Mouse (Mus musculus) skeletal muscle tissue, adult 2 months (tissue): ENCODE measurements around the gene Wars.

Experiments used
- DNase-seq: peaks from one replicate; pipeline ENCODE4 v3.0.0-alpha.2; 2012; ENCODE audit warnings: low read depth, low spot score

Wars gene

DNA sequence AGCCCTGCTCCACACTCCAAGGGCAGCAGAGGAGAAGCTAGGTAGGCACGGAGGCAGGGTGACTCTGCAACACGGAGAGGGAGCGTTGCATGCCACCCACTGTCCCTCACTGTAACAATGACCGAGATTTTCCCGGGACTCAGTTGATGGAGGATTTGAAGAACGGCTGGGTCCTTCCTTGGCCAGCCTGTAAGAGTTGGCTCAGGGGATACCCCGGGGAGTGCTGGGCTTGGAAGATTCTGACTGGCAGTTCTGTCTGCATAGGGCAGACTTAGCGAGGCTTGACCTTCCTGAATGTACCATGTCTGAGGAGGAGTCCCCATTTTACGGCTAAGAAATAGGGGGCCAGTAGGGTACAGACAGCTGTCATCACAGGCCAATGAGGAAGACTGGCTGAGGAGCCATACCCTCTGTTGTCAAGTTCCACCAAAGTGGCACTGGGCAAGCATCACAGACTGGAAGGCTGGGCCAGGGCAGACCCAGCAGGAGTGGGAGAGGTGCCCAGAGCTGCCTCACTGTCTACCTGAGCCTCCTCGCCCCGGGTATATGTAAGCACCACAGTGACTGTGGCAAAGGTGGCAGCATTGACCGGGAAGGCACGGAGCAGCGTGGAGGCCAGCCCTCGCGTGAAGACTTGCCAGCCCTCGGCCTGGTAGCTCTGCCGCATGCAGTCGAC, 67.6 kb downstream of the Wars start:
- DNase-seq, result no peak

DNA sequence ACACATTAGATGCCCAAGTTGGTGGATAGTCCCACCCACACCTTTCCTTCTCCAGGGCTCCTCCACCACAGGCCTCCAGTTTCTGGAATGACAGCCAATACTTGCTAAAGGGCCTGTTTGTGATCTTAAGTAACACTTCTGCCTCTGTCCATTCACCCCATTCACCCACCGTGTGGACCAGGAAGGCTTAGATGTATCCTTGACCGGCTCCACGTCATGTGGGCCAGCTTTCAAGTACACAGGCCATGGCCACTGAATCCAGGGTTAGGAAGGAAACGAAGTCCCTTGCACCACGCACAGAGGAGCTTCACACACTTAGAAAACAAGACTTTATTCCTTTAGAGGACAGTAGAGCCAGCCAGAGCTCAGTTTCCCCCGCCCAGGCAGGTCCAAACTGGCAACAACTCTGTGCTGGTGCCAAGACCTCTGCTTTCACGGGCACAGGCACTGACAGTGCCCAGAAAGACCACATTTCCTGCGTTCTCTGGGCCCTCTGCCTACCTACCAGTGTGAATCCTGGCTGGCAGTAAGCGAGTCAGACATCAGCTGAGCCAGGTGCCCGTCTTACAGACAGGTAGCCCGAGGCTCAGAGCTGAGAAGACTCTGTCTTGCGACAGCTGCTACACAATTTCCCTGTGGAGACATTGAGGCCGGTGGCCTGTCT, 68.3 kb downstream of the Wars start:
- no peak for DNase-seq

DNA sequence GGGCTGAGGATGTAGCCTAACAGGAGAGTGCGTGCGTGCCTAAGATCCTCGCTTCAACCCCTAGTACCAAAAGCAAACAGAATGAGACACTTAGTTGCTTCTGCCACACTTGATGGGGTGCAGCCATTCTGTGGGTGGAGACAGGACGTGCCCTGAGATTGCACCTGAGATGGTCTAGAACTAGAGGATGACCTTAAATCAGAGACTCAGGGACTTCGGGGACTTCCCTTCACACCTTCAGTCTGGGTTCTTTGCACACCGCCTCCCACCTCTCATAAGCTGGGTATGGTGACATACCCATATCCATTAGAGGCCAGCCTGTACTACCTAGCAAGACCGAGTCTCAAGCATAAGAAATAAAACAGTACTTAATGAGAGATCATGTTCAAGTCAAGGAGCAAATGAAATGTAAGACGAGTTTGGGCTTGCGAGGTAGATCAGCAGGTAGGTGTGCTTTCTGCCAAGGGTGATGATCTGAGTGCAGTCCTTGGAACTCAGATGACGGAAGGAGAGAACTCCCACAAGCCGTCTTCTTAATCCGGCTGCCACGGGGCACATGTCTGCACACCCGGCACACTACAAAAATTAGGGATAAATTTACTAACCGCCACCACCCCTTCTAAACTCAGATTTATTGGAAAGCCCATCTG, 69.6 kb downstream of the Wars start:
- no peak for DNase-seq

DNA sequence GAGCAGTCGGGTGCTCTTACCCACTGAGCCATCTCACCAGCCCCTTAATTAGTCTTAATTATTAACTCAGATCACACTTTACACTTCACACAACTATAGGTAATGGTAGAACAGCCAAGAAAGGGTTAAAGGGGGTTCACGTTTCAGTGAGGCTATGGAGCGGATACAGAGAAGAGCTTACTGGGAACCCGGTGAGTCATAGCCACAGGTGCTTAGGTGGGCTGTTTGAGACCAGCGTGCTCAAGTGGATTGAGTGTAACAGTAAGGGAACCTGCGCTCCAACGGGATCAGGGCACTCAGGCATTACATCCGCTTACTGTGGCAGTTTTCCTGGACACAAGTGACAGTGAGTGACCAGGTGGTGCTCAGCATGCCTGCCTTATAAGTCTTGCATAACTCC, 70.9 kb downstream of the Wars start:
- DNase-seq, result no peak

DNA sequence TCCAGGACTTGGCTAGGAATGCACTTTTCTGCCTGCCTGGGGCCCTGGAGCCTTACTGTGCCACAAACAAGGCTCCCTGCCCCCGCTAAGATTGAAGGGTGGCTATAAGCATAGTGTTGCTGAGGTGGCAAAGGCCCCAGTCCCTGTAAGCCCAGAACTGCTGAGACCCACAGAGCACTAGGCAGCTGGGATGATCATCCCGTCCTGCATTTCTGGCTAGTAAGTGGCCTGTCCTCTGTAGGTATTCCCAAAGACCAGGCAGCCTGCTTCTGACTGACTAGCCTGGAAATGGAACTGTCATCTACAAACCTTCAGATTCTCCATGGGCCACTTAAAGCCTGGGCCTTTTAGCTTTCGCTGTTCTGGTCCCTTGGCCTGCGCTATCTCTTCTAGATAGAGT, 73.5 kb downstream of the Wars start:
- DNase-seq, result no peak

DNA sequence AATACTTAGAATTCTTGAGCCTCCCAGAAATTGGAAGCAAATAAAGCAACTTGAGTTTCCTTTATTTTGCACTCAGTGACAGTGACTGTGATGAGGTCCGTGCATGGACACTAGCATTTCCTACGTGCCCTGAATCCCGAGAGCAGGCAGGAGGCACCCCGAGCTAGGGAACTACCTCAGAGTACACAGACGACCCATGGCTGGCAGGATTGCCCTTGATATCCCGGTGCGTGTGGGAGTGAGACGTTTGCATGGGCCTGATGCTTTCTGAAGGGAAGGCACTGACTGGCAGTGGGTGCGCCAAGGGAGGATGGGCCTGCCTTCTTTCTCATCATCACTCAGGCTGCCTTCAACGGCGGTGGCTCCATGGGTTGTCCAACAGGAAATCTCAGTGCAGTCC, 77.4 kb downstream of the Wars start:
- DNase-seq, result no peak

DNA sequence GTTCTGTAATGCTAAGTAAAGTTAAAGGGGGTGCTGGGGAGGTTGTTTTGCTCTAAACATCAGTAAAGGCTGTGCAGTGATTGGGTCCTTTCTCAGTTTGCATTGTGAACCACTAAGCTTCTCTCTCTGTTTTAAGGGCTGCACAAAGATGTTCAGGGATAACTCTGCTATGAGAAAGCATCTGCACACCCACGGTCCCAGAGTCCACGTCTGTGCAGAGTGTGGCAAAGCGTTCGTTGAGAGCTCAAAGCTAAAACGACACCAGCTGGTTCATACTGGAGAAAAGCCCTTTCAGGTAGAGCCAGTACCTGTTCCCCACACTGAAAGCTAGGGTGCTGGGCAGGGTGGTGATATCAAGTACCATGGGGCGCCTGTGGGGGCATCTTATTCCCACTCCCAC, 79.5 kb downstream of the Wars start:
- DNase-seq, result no peak

DNA sequence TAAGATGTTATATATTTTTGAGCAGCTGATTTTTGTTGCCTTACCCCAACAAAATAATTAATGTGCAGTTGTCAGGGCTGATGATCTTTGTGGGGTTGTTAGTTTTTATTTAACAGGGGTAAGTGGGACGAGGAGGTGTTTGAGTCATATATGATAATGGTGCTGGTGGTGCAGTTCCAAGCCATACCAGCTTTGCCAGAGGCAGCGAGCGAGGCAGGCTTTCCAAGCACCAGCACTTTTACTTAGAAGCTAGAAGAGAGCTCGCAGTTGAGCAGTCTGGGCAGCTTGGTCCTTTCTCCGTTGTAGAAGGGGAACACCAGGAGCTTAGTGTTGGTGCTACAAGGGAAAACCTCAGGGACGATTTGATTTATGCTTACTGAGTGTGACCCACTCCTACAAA, 81.5 kb downstream of the Wars start:
- DNase-seq, result no peak

DNA sequence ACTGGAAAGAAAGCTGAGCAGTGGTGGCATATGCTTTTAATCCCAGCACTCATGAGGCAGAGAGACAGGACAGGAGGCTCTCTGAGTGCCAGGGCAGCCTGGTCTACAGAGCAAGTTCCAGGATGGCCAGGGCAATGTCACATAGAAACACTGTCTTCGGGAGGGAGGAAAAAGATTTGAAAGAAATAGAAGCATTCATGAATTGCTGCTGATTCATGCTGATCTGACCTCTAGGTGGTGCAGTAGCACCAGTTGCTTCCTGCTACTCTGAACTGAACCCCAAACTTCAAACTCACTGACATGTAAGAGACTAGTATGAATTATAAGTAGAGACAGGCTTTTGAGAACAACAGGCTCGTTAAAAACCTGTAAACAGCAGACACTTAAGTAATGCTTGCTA, 82.8 kb downstream of the Wars start:
- DNase-seq, result peak; percentile 32

DNA sequence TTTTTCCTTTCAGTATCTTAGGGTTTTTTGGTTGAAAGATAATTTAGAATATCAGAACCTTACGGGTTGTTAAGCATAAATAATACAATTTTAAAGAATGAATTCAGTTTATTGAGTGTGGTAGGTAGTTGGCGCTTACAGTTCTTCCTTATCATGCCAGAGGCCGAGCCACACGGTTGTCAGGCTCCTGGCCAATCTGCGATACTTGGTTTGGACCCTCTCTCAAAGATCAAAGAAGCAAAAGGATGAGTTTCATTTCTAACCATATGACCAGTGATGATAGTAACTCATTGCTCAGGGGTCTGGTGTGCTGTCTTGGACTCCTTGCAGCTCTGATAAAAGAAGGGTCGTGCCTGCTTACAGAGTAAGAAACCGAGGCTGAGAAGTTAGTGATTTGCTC, 83.7 kb downstream of the Wars start:
- no peak for DNase-seq
